Mouse (Mus musculus) bone marrow, adult 2 months (tissue): ENCODE results near the gene Fmnl1.

ENCODE experiments used
- CTCF ChIP-seq: fragments of 200-500 bp; IDR thresholded peaks from 2 replicates; pipeline ENCODE4 v1.5.1; 2011; ENCODE audit warnings: low read length, control low read depth; ENCODE audit not compliant: control insufficient read depth, insufficient read depth
- POLR2A ChIP-seq: fragments of 200-500 bp; IDR thresholded peaks from 2 replicates; pipeline ENCODE4 v1.6.1; 2011; ENCODE audit warnings: low read depth, mild to moderate bottlenecking, control low read depth, low read length, borderline replicate concordance; ENCODE audit not compliant: control insufficient read depth

GRCm38 (mm10) chr11:103247504-103248177, 76.7 kb downstream of the Fmnl1 start:
- TF ChIP-seq CTCF (no peak), POLR2A (no peak)
